Mouse (Mus musculus) heart, postnatal 4 days (tissue): ENCODE data around the gene Cklf. TPM values are rescaled to one million over a fixed set of nuclear protein-coding genes. Genes with fewer than 3 reads are reported as not detected.
"Not testable (repeated sequence)": the region's sequence is repeated elsewhere in the genome, so short reads cannot be mapped to it uniquely, and the experiment has no call there.

Experiments
- DNase-seq: peaks from one replicate; pipeline ENCODE4 v3.0.0; 2021
- total RNA-seq, 2 experiments: library from RNA; stranded (reverse); gene quantifications; 2 replicates each; pipeline ENCODE4 v1.2.3; 2021

The Cklf gene
- total RNA-seq, 2 experiments from 2014 or later: 10.9 to 11.3 TPM

DNA sequence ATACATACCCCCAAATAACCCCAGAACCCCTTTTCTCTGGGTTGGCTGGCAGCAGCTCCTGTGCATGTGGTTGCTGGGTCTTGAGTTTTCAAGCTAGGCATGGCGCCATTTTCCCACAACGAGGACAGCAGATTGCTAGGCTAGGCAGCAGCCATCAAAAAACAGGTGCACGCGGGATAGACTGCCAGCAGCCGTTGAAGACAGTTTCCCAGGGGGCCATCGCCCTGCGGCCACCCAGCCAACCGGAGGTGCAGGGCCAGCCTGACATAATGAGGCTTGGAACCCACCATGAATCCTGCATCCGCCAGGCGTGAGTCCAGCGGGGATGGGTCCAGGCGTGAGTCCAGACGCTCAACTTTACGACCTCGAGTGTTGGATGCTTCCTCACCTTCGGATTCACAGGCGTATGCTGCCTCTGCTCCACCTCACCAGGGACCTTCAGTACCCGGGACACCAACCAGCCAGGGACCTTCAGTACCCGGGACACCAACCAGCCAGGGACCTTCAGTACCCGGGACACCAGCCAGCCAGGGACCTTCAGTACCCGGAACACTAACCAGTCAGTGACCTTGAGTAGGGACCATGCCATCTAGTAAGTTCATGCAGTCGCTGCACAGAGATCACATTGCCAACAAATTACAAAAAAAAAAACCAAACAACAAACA is 13.7 kb downstream of the Cklf start:
- DNase-seq: not testable (repeated sequence)

DNA sequence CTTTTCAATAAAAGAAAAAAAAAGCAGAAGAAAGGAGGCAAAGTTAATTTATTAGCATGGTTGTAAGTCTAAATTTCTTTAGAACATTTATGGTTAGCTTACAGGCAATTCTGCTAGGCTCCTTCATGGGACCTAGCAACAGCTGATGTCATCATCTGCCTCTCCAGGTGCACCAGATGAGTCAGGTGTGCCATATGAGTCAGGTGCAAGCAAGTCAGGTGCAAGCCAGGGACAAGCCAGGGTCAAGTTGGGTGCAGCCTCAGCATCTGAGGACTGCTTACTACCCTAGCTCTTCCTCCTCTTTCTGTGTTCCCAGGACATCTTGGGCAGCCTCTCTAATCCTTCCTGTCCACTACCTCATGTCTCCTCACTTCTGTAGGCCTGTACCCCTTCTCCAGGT is 17.7 kb downstream of the Cklf start:
- no peak for DNase-seq

DNA sequence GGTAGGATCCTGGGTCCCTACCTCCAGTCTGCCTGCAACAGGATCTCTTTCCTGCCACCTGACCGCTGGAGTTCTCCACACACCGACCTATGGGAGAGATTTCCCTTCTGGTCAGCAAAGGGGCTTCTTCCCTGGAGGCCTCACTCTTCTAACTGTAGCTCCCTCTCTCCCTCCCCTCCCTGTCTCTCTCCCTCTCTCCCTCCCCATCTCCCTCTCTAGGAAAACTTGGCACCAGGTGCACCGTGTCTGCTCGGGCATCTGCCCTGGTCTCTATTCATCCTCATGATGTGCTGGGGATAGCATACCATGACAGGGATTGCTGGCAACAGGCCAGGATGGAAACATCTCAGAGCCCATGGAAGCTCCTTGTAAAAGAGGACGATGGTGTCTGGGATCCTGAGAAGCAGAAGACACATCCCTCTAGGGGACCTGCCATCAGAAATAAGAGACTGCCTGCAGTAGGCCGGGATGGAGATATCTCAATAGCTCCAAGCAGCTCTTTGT is 18.3 kb downstream of the Cklf start:
- DNase-seq: no peak

GRCm38 (mm10) chr8:104293081-104293480 is 42.4 kb downstream of the Cklf start, which contains the start of gene Cmtm2a:
Cmtm2a (minus strand) TSS chr8:104293181.
- not testable (repeated sequence) for DNase-seq

GRCm38 (mm10) chr8:104294396-104294795 is 43.7 kb downstream of the Cklf start:
- DNase-seq: no peak

GRCm38 (mm10) chr8:104301577-104301976 is 50.9 kb downstream of the Cklf start:
- DNase-seq: peak; percentile 23

DNA sequence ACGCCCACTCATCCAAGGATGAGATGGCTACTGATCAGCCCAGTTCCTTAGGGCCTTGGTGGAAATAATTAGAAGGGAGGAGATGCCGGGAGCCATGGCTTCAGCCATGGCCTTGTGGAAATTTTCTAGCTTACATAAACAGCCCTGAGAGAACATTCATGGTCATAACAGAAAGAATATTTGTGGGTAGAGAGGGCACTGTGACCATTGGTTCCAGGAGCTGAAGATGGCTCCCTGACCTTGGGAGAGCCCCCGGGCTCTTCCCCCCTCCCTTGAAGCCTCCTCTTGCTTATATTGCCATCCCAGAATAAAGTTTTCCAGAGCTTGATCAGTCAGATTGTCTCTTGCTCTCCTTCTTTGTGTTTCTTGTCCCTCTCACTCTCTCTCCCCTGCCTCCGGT is 51.9 kb downstream of the Cklf start:
- DNase-seq: not testable (repeated sequence)

DNA sequence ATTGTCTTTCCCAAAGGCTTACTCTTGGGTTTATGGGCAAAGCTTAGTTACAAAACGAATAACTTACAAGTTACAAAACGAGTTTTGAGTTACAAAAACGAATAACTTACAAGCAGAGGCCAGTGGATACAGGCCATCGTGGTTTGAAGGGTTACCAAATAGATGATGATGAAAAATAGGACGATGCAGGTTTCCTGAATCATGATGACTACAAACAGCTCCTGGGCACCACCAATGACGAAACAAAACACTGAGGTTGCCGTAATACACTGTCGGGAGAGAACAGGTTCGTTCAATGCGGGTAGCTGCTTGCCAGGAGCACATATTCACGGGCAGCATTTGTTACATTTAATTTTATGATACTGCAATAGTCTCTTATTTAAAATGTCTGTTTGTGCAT is 54.3 kb downstream of the Cklf start:
- DNase-seq: no peak

DNA sequence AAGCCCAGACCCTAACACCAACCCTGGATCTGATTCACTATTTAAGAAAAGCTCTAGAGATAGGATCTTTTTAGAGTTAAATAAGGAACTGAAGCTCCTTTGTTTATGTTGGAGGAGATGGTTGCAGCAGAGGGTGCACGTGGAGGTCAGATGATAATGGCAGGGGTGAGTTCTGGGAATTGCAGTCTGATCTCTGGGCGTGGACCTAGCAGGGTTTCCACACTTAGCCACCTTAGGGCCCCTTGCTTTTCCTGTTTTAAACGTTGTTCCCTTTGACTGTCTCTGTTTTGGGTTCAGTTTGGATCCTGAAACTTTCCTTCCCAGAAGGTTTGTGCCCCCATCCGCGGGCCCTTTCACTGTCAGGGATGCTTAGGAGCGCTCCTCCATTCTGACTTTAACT is 57.7 kb downstream of the Cklf start:
- not testable (repeated sequence) for DNase-seq

DNA sequence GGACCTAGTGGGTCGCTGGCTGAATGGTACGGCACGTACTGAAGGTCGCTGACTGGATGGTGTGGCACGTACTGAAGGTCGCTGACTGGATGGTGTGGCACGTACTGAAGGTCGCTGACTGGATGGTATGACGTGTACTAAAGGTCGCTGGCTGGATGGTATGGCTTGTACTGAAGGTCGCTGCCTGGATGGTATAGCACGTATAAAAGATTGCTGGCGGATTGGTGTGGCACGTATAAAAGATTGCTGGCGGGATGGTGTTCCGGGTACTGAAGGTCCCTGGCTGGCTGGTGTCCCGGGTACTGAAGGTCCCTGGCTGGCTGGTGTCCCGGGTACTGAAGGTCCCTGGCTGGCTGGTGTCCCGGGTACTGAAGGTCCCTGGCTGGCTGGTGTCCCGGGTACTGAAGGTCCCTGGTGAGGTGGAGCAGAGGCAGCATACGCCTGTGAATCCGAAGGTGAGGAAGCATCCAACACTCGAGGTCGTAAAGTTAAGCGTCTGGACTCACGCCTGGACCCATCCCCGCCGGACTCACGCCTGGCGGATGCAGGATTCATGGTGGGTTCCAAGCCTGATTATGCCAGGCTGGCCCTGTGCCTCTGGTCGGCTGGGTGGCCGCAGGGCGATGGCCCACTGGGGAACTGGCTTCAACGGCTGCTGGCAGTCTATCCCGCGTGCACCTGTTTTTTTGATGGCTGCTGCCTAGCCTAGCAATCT is 58.9 kb downstream of the Cklf start, which contains the start of the genes Gm45711 and Cmtm1:
Gene Gm45711, minus strand, starts transcription at position 641 of the 715 bp plus-strand sequence.
Gene Cmtm1, minus strand, starts transcription at position 705 of the 715 bp plus-strand sequence.
- not testable (repeated sequence) for DNase-seq

GRCm38 (mm10) chr8:104312023-104312422 is 61.4 kb downstream of the Cklf start:
- DNase-seq: not testable (repeated sequence)

DNA sequence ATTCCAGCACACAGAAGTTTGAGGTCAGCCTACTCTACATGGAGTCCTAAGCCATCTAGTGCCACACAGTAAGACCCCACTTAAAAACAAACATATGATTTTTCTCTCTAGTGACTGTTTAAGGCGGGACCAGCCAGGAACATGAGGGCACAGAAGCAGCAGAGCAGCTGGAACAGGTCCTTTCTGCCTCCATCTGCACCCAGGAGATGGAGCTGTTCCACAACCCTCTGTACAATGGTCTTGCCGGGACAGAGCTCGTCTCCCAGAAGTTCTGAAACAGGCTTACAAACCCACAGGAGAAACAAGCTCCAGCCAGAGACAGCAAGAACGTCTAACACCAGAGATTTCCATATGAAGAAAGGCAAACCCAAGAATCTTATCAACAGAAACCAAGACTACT is 62.6 kb downstream of the Cklf start:
- DNase-seq: peak; percentile 32

Other genes starting within 250 kb of the Cklf start
- 100 to 1,000 TPM; 260 to 270 TPM for gene Cdh5, start 149.2 kb upstream of the Cklf start, total RNA-seq
- 1 to 10 TPM; 4.4 to 5.1 TPM for gene Bean1, start 80.4 kb upstream of the Cklf start, total RNA-seq
- 10 to 100 TPM in 1 of 2 experiments, 1 to 10 TPM in 1; 9.6 to 10.3 TPM for gene Tk2, start 2.3 kb upstream of the Cklf start, total RNA-seq
- not detected for gene Cmtm2a, start 42.3 kb downstream of the Cklf start, total RNA-seq
- gene Gm45711, start 59.2 kb downstream of the Cklf start, total RNA-seq: not detected
- gene Cmtm1, start 59.3 kb downstream of the Cklf start, total RNA-seq: not detected
- gene Gm11020, start 70.7 kb downstream of the Cklf start, total RNA-seq: not detected
- not detected for gene Cmtm2b, start 71.4 kb downstream of the Cklf start, total RNA-seq
- 10 to 100 TPM; 50.6 to 50.7 TPM for gene Cmtm3, start 88.5 kb downstream of the Cklf start, total RNA-seq
- gene Cmtm4, start 144.9 kb downstream of the Cklf start, total RNA-seq: 10 to 100 TPM; 17.1 to 17.2 TPM
- gene Dync1li2, start 192.2 kb downstream of the Cklf start, total RNA-seq: 100 to 1,000 TPM in 1 of 2 experiments, 10 to 100 TPM in 1; 92.6 to 107 TPM